Mouse (Mus musculus) MEL (cell line): ENCODE results near the gene Per1.

Source experiments
- CTCF ChIP-seq, 3 experiments: IDR thresholded peaks in 2 of 3; conservative IDR thresholded peaks in 1 of 3; 2 replicates each; pipeline ENCODE4 v1.5.1; 2011 to 2012; ENCODE audit warnings: low read length in 3 of 3, low read depth in 2 of 3, mild to moderate bottlenecking in 2 of 3, improper control_type of control experiment in 1 of 3, inconsistent platforms in 1 of 3, mixed read lengths in 1 of 3, moderate library complexity in 1 of 3; ENCODE audit not compliant: control insufficient read depth in 1 of 3, insufficient read depth in 1 of 3, poor library complexity in 1 of 3, severe bottlenecking in 1 of 3
- EP300 ChIP-seq, 2 experiments: IDR thresholded peaks; 2 replicates each; pipeline ENCODE4 v1.6.1; 2011; ENCODE audit warnings: improper control_type of control experiment in 2 of 2, low read length in 2 of 2, low read depth in 1 of 2, mild to moderate bottlenecking in 1 of 2
- GABPA ChIP-seq: IDR thresholded peaks from 2 replicates; pipeline ENCODE4 v1.6.1; 2012; ENCODE audit warnings: low read depth, mild to moderate bottlenecking, inconsistent platforms, low read length, improper control_type of control experiment, moderate library complexity
- GATA1 ChIP-seq: IDR thresholded peaks from 2 replicates; pipeline ENCODE4 v1.6.1; 2011; ENCODE audit warnings: low read depth, low read length, improper control_type of control experiment
- MYB ChIP-seq: IDR thresholded peaks from 2 replicates; pipeline ENCODE4 v1.6.1; 2011; ENCODE audit warnings: mild to moderate bottlenecking, low read depth, low read length, improper control_type of control experiment
- NRF1 ChIP-seq: IDR thresholded peaks from 2 replicates; pipeline ENCODE4 v1.6.1; 2014; ENCODE audit warnings: low read depth, mild to moderate bottlenecking, inconsistent platforms, low read length, improper control_type of control experiment, moderate library complexity; ENCODE audit not compliant: poor library complexity, insufficient read depth, severe bottlenecking
- POLR2A ChIP-seq, 2 experiments: IDR thresholded peaks; 2 replicates each; pipeline ENCODE4 v1.6.1; 2011 to 2012; ENCODE audit warnings: low read length in 2 of 2, mild to moderate bottlenecking in 2 of 2, control low read depth in 1 of 2, improper control_type of control experiment in 1 of 2, low read depth in 1 of 2, moderate library complexity in 1 of 2; ENCODE audit not compliant: control insufficient read depth in 1 of 2, insufficient read depth in 1 of 2, poor library complexity in 1 of 2
- ZMIZ1 ChIP-seq: IDR thresholded peaks from 2 replicates; pipeline ENCODE4 v1.6.1; 2012; ENCODE audit warnings: low read depth, mild to moderate bottlenecking, inconsistent platforms, low read length, improper control_type of control experiment, moderate library complexity

GRCm38 (mm10) chr11:69114621-69115020, 19.6 kb downstream of the Per1 start:
- TF ChIP-seq GABPA: no peak
- no peak for TF ChIP-seq NRF1
- TF ChIP-seq POLR2A (IDR thresholded peaks at IDR 0.05; ENCODE audit: control insufficient read depth in 1 of 2, insufficient read depth in 1 of 2, low read depth in 1 of 2, low read length in 2 of 2, poor library complexity in 1 of 2): no peak
- no peak for TF ChIP-seq ZMIZ1
- TF ChIP-seq EP300 (IDR thresholded peaks at IDR 0.05; ENCODE audit: low read depth in 1 of 2, low read length in 2 of 2): no peak
- no peak for TF ChIP-seq MYB
- no peak for TF ChIP-seq CTCF (IDR thresholded peaks at IDR 0.05 in 2 of 3, conservative IDR thresholded peaks at IDR 0.05 in 1 of 3; ENCODE audit: control insufficient read depth in 1 of 3, insufficient read depth in 1 of 3, low read depth in 2 of 3, low read length in 3 of 3, poor library complexity in 1 of 3, severe bottlenecking in 1 of 3)
- TF ChIP-seq GATA1: no peak
